Mouse (Mus musculus): ENCODE results near the gene Gm13285.
"Not testable (repeated sequence)": the region's sequence is repeated elsewhere in the genome, so short reads cannot be mapped to it uniquely, and the experiment has no call there.

Gene Gm13285

DNA sequence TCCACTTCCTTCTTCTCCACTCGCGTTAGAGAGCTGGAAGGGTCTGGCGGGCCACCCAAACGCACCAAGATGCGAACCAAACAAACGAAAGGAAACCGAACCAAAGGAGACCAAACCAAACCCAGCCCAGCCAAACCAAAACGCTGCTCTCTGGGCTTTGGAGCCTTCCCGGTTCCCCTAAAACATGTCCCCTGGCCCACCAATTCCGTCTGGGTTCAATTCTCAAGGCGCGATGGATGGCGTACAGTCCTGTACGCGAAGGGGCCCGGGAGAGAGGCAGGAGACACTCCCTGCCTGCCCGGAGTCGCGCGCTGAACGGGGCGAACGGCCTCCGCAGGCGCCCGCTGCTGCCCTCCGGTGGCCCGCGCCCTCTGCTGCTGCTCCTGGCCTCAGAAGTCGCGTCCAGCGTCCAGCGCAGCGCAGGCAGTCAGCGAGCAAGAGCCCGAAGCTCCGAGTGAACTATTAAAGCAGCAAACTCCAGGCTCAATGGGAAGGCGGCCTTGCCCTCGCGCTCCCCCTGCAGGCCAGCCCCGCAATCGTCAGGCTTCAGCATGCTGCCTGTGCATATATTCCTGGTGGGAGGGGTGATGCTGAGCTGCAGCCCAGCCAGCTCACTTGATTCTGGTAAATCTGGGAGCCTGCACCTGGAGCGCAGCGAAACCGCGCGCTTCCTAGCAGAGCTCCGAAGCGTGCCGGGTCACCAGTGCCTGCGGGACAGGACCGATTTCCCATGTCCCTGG, 5.4 kb upstream of the Gm13285 start, which contains the start of gene Gm13275:
Gene Gm13275, plus strand, starts transcription at position 552 of the 740 bp plus-strand sequence.
- in situ Hi-C loops (cut with MseI, MboI): not testable (repeated sequence)

DNA sequence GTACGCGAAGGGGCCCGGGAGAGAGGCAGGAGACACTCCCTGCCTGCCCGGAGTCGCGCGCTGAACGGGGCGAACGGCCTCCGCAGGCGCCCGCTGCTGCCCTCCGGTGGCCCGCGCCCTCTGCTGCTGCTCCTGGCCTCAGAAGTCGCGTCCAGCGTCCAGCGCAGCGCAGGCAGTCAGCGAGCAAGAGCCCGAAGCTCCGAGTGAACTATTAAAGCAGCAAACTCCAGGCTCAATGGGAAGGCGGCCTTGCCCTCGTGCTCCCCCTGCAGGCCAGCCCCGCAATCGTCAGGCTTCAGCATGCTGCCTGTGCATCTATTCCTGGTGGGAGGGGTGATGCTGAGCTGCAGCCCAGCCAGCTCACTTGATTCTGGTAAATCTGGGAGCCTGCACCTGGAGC, 2.4 kb upstream of the Gm13285 start, which contains the start of gene Gm13279:
Gene Gm13279, plus strand, starts transcription at position 301 of the 400 bp plus-strand sequence.
- in situ Hi-C loops (cut with MseI, MboI): not testable (repeated sequence)

DNA sequence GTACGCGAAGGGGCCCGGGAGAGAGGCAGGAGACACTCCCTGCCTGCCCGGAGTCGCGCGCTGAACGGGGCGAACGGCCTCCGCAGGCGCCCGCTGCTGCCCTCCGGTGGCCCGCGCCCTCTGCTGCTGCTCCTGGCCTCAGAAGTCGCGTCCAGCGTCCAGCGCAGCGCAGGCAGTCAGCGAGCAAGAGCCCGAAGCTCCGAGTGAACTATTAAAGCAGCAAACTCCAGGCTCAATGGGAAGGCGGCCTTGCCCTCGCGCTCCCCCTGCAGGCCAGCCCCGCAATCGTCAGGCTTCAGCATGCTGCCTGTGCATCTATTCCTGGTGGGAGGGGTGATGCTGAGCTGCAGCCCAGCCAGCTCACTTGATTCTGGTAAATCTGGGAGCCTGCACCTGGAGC, 3.5 kb downstream of the Gm13285 start, which contains the start of gene Gm13287:
Gene Gm13287, plus strand, starts transcription at position 301 of the 400 bp plus-strand sequence.
- in situ Hi-C loops (cut with MseI, MboI): not testable (repeated sequence)

DNA sequence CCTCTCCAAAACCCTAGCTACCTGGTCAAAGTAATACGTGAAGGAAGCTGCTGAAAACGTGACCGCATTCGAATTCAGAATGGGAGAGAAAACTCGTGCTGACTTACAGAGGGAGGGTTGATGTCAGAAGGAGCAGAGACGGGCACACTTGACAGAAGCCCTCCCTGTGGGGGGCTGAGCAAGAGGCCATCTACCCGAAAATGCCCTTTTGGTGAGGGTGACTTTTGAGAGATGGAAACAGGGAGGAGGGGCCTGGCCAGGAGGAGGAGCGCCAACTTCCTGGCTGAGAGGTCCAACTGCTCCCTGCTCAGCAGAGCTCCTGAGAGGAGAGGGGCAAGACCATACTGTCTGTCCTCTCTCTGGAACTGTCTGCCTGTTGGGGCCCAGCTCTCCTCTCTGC, 5.8 kb downstream of the Gm13285 start, which contains the start of gene Gm13288:
Gene Gm13288, plus strand, starts transcription at position 301 of the 400 bp plus-strand sequence.
- in situ Hi-C loops (cut with MseI, MboI): not testable (repeated sequence)

DNA sequence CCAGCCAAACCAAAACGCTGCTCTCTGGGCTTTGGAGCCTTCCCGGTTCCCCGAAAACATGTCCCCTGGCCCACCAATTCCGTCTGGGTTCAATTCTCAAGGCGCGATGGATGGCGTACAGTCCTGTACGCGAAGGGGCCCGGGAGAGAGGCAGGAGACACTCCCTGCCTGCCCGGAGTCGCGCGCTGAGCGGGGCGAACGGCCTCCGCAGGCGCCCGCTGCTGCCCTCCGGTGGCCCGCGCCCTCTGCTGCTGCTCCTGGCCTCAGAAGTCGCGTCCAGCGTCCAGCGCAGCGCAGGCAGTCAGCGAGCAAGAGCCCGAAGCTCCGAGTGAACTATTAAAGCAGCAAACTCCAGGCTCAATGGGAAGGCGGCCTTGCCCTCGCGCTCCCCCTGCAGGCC, 6.3 kb downstream of the Gm13285 start:
- in situ Hi-C loops (cut with MseI, MboI): not testable (repeated sequence)

DNA sequence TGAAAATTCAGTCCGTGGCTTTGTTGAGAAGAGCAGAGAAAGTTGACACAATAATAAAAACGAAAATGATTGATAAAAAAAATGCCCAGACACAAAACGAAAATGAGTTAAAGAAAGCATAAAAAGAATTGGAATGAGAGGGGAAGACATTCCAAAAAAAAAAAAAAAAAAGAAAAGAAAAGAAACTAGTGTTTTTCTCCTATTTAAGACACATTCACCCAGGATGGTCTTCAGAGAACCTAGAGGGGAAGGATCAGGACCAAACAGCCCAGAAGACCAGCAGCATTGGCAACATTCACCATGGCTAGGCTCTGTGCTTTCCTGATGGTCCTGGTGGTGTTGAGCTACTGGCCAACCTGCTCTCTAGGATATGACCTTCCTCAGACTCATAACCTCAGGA, 16.5 kb downstream of the Gm13285 start, which contains the start of gene Ifna7:
Gene Ifna7, plus strand, starts transcription at position 301 of the 400 bp plus-strand sequence.
- in situ Hi-C loops (cut with MseI, MboI): no loop called here

DNA sequence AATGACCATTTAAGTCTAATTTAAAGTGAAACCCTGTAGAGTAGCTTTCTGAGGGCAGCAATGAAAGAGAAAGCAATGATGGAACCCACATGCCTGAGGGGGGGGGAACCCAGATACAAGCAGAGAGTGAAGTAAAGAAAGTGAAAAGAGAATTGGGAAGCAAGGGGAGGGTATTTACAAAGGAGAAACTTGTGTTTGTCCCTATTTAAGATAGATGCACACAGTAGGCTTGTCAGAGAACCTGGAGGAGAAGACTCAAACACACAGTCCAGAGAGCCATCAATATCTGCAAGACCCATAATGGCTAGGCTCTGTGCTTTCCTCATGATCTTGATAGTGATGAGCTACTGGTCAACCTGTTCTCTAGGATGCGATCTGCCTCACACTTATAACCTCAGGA, 20.2 kb downstream of the Gm13285 start, which contains the start of gene Ifna11:
Gene Ifna11, plus strand, starts transcription at position 301 of the 400 bp plus-strand sequence.
- in situ Hi-C loops (cut with MseI, MboI): no loop called here

DNA sequence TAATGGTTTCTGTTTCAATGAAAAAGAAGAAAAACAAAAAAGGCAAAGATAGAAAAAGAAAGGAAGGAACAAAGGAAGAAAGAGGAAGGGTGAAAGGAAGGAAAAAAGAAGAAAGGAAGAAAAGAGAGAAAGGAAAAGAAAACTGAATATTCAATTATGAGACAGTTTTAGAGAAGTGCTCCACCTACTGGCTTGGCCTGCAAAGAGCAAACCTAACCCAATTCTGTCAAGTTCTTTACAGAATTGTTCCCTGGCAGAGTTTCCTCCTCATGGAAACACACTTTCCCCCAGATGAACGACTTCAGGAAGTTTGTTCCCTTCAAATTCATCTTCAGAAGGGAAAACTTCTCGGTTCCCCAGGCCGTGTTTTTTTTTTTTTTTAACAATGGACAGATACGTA, 23.5 kb downstream of the Gm13285 start:
- in situ Hi-C loops (cut with MseI, MboI): no loop called here

DNA sequence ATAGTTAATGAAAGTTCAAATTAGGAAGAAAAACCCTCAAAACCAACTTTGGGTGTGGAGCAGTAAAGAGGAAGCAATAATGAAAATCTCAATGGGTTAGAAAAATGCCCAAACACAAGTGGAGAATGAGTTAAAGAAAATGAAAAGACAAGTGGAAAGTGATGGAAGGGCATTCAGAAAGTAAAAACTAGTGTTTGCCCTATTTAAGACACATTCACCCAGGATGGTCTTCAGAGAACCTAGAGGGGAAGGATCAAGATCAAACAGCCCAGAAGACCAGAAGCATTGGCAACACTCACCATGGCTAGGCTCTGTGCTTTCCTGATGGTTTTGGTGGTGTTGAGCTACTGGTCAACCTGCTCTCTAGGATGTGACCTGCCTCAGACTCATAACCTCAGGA, 27.7 kb downstream of the Gm13285 start, which contains the start of gene Ifna6:
Gene Ifna6, plus strand, starts transcription at position 301 of the 400 bp plus-strand sequence.
- in situ Hi-C loops (cut with MseI, MboI): not testable (repeated sequence)

DNA sequence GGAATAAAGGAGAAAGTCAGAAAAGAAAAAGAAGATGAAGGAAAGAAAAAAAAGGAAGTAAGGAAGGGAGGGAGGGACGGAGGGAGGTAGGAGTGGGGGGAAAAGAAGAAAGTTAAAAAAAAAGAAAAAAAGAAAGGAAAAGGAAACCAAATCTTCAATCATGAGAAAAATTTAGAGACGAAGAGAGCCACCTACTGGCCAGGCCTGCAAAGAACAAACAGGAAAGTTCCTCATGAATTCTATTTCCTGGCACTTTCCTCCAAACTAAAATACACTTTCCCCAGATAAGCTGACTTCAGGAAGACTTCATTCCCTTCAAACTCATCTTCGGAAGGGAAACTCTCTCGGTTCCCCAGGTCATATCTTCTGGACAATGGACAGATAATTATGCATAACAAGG, 31.1 kb downstream of the Gm13285 start:
- in situ Hi-C loops (cut with MseI, MboI): no loop called here

DNA sequence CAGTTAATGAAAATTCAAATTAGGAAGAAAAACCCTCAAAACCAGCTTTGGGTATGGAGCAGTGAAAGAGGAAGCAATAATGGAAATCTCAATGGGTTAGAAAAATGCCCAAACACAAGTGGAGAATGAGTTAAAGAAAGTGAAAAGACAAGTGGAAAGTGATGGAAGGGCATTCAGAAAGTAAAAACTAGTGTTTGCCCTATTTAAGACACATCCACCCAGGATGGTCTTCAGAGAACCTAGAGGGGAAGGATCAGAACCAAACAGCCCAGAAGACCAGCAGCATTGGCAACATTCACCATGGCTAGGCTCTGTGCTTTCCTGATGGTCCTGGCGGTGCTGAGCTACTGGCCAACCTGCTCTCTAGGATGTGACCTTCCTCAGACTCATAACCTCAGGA, 35.8 kb downstream of the Gm13285 start, which contains the start of gene Ifna5:
Gene Ifna5, plus strand, starts transcription at position 301 of the 400 bp plus-strand sequence.
- in situ Hi-C loops (cut with MseI, MboI): not testable (repeated sequence)

DNA sequence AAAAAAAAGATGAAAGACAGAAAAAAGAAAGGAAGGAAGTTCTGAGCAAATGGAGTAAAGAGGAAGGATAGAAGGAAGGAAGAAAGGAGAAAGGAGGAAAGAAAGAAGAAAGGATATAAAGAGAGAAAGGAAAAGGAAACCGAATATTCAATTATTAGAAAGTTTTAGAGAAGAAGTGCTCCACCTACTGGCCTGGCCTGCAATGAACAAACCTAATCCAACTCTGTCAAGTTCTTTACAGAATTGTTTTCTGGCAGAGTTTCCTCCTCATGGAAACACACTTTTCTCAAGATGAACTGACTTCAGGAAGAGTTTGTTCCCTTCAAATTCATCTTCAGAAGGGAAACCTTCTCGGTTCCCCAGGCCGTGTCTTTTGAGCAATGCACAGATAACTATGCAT, 39.4 kb downstream of the Gm13285 start:
- in situ Hi-C loops (cut with MseI, MboI): no loop called here

DNA sequence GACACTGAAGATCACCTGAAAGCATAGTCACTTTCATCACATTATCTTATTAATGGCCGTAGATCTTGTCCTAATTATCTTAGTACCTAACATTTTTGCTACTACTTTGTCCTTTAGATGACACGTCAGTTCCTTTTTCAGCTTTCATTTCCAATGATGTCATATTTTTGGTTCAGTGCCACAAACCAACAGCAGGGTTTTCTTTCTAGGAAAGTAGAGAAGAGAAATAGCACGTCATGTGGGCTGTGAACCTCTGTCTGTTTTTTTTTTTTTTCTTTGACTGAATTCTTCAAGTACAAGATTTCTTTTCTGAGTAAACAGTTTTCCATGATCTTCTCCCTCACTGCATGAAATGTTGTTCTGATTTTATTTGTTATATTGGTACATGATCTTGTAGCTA, 40.6 kb downstream of the Gm13285 start:
- in situ Hi-C loops (cut with MseI, MboI): no loop called here

DNA sequence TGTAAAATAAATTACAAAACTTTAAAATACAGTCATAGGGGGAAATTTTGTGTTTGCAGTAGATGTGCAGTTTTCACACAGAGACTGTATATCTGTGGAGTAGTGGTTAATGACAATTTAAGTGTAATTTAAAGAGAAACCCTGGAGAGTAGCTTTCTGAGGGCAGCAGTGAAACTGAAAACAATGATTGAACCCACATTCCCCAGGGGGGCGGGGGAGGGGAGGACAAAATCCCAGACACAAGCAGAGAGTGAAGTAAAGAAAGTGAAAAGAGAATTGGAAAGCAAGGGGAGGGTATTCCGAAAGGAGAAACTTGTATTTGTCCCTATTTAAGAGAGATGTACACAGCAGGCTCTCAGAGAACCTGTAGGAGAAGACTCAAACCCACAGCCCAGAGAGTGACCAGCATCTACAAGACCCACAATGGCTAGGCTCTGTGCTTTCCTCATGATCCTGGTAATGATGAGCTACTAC, 42.0 kb downstream of the Gm13285 start, which contains the start of gene Ifna4:
Gene Ifna4, plus strand, starts transcription at position 424 of the 474 bp plus-strand sequence.
- in situ Hi-C loops (cut with MseI, MboI): no loop called here

DNA sequence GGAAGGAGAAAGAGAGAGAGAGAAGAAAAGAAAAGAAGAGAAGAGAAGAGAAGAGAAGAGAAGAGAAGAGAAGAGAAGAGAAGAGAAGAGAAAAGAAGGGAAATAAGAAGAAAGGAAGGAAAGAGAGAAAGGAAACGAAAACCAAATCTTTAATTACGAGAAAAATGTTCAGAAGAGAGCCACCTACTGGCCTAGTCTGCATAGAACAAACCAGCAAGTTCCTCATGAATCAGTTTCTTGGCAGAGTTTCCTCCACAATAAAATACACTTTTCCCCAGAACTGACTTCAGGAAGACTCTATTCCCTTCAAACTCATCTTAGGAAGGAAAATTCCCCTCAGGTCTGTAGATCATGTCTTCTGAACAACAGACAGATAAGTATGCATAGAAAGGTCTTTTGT, 45.9 kb downstream of the Gm13285 start:
- in situ Hi-C loops (cut with MseI, MboI): no loop called here

DNA sequence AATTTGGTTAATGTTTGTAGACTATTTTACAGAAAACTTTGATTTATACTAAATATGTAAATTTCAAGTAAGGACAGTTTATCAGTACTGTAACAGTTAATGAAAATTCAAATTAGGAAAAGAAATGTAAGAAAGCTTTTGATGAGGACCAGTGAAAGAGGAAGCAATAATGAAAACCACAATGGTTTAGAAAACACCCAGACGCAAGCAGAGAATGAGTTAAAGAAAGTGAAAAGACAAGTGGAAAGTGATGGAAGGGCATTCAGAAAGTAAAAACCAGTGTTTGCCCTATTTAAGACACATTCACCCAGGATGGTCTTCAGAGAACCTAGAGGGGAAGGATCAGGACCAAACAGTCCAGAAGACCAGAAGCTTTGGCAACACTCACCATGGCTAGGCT, 50.2 kb downstream of the Gm13285 start, which contains the start of gene Ifna1:
Gene Ifna1, plus strand, starts transcription at position 390 of the 400 bp plus-strand sequence.
- in situ Hi-C loops (cut with MseI, MboI): no loop called here

Measured in mouse trophoblast stem cell (cell line).